Mouse (Mus musculus) cerebellum, adult 2 months (tissue): ENCODE results near the gene Sh3gl2.

Experiments
- CTCF ChIP-seq: fragments of 200-500 bp; IDR thresholded peaks from 2 replicates; pipeline ENCODE4 v1.5.1; 2011; ENCODE audit warnings: low read depth, mild to moderate bottlenecking, control low read depth, low read length, moderate library complexity, borderline replicate concordance; ENCODE audit not compliant: insufficient read depth
- POLR2A ChIP-seq: fragments of 200-500 bp; IDR thresholded peaks from 2 replicates; pipeline ENCODE4 v1.6.1; 2011; ENCODE audit warnings: low read length, control low read depth, borderline replicate concordance; ENCODE audit not compliant: insufficient read depth

GRCm38 (mm10) chr4:85506976-85507375 is 302.1 kb downstream of the Sh3gl2 start:
- TF ChIP-seq CTCF (no peak), POLR2A (no peak)
